Mouse (Mus musculus) midbrain, embryonic 14.5 days (tissue): ENCODE results near the gene Stard10. TPM values are rescaled to one million over a fixed set of nuclear protein-coding genes. Genes with fewer than 3 reads are reported as not detected.
A peak's percentile ranks its signal among the peaks of the same experiment; 100 is the strongest.

Source experiments
- ATAC-seq: fragments of 200-750 bp; cut with Nextera tagmentation; 2 replicates; pipeline ENCODE4 v1.8.0; 2017; ENCODE audit warnings: moderate number of reproducible peaks, moderate library complexity; ENCODE audit not compliant: low FRiP score, low TSS enrichment
- DNase-seq: peaks from one replicate; pipeline ENCODE4 v3.0.0-alpha.2; 2015
- H3K27ac ChIP-seq: fragments of 300-500 bp; sonication (generic); replicated peaks from 2 replicates; pipeline ENCODE4 v1.5.1; 2014; ENCODE audit warnings: mild to moderate bottlenecking, low read depth, low read length, moderate library complexity
- H3K27me3 ChIP-seq: fragments of 300-500 bp; sonication (generic); 2 replicates; pipeline ENCODE4 v1.6.1; 2014; ENCODE audit warnings: low read length, control low read depth, mixed read lengths; ENCODE audit not compliant: control insufficient read depth, insufficient read depth
- H3K36me3 ChIP-seq: fragments of 300-500 bp; sonication (generic); 2 replicates; pipeline ENCODE4 v1.6.1; 2014; ENCODE audit warnings: low read length, control low read depth; ENCODE audit not compliant: control insufficient read depth, insufficient read depth
- H3K4me1 ChIP-seq: fragments of 300-500 bp; sonication (generic); 2 replicates; pipeline ENCODE4 v1.6.1; 2014; ENCODE audit warnings: mild to moderate bottlenecking, antibody characterized with exemption, low read length, control low read depth; ENCODE audit not compliant: control insufficient read depth, insufficient read depth
- H3K4me2 ChIP-seq: fragments of 300-500 bp; sonication (generic); 2 replicates; pipeline ENCODE4 v1.6.1; 2014; ENCODE audit warnings: mild to moderate bottlenecking, low read length, moderate library complexity
- H3K4me3 ChIP-seq: fragments of 300-500 bp; sonication (generic); replicated peaks from 2 replicates; pipeline ENCODE4 v1.5.1; 2014; ENCODE audit warnings: low read depth, low read length
- H3K9ac ChIP-seq: fragments of 300-500 bp; sonication (generic); replicated peaks from 2 replicates; pipeline ENCODE4 v1.6.1; 2014; ENCODE audit warnings: mild to moderate bottlenecking, low read length, moderate library complexity
- H3K9me3 ChIP-seq: fragments of 300-500 bp; sonication (generic); 2 replicates; pipeline ENCODE4 v1.6.1; 2016; ENCODE audit warnings: low read length, control low read depth, mixed read lengths; ENCODE audit not compliant: control insufficient read depth
- WGBS: fragments of 180-500 bp; shearing (Covaris S2); extraction: QIAGEN DNeasy Blood & Tissue Kit; methylation state at CpG from one replicate; pipeline ENCODE4 v1.1.7; 2014; 5-methylcytosine and 5-hydroxymethylcytosine counted together
- polyA plus RNA-seq: library from polyadenylated mRNA; unstranded; fragments of >200 nt; fragmentation: Nextera tagmentation; extraction: Ambion mirVana; gene quantifications from 2 replicates; pipeline ENCODE4 v1.2.1, GENCODE M21; 2014

Stard10 gene
- polyA plus RNA-seq, 1 experiment from 2014 or later = 8.8 TPM

DNA sequence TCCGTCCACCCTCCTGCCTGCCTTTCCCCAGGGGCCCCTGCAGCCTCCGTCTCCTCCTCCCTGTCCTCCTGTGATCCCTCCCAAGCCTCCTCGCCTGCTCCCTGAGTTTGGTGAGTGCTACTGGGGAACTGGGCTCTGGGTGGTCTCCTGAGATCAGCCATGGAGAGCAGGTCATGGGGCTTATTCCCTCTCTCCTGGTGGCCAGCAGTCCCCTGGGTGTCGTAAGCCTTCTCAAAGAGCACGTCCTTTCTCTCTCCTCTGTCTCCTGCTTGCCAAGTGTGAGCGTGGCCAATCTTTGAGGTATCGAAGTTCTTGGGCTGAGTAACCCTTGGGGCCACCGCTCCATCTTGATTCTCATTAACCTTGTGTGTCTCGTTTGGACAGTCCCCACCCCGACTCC, 68.0 kb downstream of the Stard10 start:
- DNase-seq = no peak
- no peak overlapping the region for H3K27ac ChIP-seq

DNA sequence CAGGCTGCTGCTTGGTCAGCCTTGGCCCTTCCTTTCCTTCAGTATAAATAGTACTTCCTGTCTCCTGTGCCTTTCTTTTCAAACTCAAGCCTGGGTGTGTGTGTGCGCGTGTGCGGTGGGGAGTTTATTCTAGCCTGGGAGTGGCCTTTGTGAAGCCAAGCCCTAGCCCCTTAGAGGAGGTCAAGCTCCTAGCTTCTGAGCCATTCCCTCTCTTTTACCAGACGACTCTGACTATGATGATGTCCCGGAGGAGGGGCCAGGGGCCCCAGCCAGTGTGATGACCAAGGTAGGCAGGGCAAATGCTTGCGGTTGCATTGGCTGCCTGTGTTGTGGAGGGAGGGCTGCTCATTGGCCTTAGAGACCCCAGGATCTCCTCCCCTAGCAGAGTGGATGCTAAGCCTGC, 68.4 kb downstream of the Stard10 start:
- Histone ChIP-seq H3K9me3 (no peaks in the 10 kb centered on the region), H3K4me1 (no peaks in the 10 kb centered on the region), H3K4me2 (no peak overlapping the region), H3K9ac (no peak overlapping the region), H3K36me3 (no peaks in the 10 kb centered on the region), H3K4me3 (no peak overlapping the region), H3K27me3 (no peaks in the 10 kb centered on the region), H3K27ac (no peak overlapping the region)
- ATAC-seq (no peak), DNase-seq (no peak)
- WGBS = 54% methylated on average over 6 of the region's 6 CpGs

More for the DNA sequence above, 68.0 kb downstream of the Stard10 start:
- Histone ChIP-seq H3K27me3 (no peaks in the 10 kb centered on the region), H3K9me3 (no peaks in the 10 kb centered on the region), H3K4me1 (no peaks in the 10 kb centered on the region), H3K9ac (no peak overlapping the region), H3K36me3 (no peaks in the 10 kb centered on the region), H3K4me2 (no peak overlapping the region), H3K4me3 (no peak overlapping the region)
- no peak for ATAC-seq
- WGBS = 69% methylated on average over 10 of the region's 10 CpGs

GRCm38 (mm10) chr7:101385866-101386452, 69.1 kb downstream of the Stard10 start:
- no peak for DNase-seq
- H3K4me2 ChIP-seq = no peak overlapping the region
- no peak overlapping the region for H3K4me3 ChIP-seq
- H3K27me3 ChIP-seq = no peaks in the 10 kb centered on the region
- no peaks in the 10 kb centered on the region for H3K36me3 ChIP-seq
- no peak for ATAC-seq
- WGBS = 63% methylated on average over 10 of the region's 10 CpGs
- H3K27ac ChIP-seq = no peak overlapping the region
- no peaks in the 10 kb centered on the region for H3K9me3 ChIP-seq
- no peak overlapping the region for H3K9ac ChIP-seq
- H3K4me1 ChIP-seq = no peaks in the 10 kb centered on the region

DNA sequence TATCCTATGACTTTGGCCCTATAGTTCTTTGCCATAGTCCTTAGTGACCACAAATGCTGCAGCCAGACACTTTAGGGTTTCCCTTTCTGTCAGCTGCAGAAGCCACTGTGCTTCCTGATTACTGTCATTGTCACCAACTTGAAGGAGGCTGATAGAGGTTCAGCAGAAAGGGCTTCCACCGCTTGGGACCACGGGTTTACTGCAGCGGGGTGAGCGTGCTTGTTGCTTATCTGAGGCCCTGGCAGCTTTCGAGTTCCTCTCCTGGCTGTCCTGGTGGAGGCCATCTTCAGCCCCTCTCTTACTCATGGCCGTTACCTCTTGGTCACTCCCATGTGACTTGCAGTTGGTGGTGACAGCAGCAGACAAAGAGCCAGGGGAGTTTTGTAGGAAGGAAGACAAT, 72.4 kb downstream of the Stard10 start:
- Histone ChIP-seq H3K27ac (no peak overlapping the region), H3K9ac (no peak overlapping the region), H3K9me3 (no peaks in the 10 kb centered on the region), H3K4me3 (no peak overlapping the region), H3K36me3 (no peaks in the 10 kb centered on the region), H3K4me2 (no peak overlapping the region), H3K27me3 (no peaks in the 10 kb centered on the region), H3K4me1 (no peaks in the 10 kb centered on the region)
- DNase-seq = no peak
- no peak for ATAC-seq
- WGBS = 90% methylated on average over 6 of the region's 6 CpGs

DNA sequence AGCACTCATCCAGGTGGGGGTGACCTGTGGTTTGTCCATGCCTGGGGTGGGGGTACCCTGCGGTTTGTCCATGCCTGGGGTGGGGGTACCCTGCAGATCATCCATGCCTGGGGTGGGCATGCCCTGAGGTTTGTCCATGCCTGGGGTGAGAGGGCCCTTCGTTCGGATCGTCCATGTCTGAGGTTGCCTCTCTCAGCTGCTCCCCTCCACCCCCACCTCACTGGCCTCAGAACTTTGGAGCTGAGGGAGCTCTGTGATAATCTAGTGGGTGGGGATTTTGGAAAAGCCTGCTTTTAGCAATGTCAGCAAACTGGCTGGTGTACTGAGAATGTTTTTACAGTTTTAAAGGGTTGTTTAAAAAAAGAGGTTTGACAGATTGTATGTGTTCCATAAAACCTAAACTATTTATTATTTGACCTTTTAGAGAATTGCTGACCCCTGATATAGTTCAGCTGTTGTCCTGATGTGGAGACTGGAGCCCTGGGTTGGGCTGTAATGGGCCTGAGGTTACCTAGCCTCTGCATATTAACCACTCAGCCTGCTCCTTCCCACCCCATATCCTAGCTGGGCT, 75.1 kb downstream of the Stard10 start:
- 83% methylated on average over 4 of the region's 4 CpGs for WGBS
- Histone ChIP-seq H3K4me3 (no peak overlapping the region), H3K4me2 (no peak overlapping the region), H3K9ac (no peak overlapping the region), H3K36me3 (no peaks in the 10 kb centered on the region), H3K9me3 (no peaks in the 10 kb centered on the region), H3K27me3 (no peaks in the 10 kb centered on the region), H3K4me1 (no peaks in the 10 kb centered on the region), H3K27ac (no peak overlapping the region)
- ATAC-seq = no peak; the same call in 1 of the 2 replicates
- DNase-seq = no peak

DNA sequence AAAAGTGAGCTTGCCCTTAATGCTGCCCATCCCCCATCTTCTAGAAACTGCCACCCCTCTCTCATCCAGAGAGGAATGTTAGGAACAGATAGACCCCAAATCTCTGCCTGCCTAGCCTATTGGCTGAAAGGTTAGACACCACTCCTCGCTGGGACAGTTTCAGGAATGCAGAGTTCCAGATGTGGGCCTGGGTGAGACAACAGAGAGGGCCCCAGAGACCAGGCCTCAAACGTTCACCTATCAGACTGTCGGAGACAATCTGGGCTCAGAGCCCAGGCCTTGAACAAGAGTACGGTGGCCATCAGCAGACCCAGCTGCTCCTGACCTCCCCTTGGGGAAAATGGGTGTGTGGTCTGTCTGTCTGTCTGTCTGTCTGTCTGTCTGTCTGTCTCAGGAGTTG, 76.1 kb downstream of the Stard10 start:
- no peaks in the 10 kb centered on the region for H3K9me3 ChIP-seq
- no peaks in the 10 kb centered on the region for H3K27me3 ChIP-seq
- no peak overlapping the region for H3K9ac ChIP-seq
- no peaks in the 10 kb centered on the region for H3K36me3 ChIP-seq
- no peaks in the 10 kb centered on the region for H3K4me1 ChIP-seq
- H3K4me3 ChIP-seq = no peak overlapping the region
- no peak overlapping the region for H3K4me2 ChIP-seq
- WGBS = 53% methylated on average over 4 of the region's 4 CpGs
- DNase-seq (no peak), ATAC-seq (no peak)
- no peak overlapping the region for H3K27ac ChIP-seq

- ATAC-seq (no peak), DNase-seq (peak; percentile 13)
- Histone ChIP-seq H3K4me2 (no peak overlapping the region), H3K36me3 (no peaks in the 10 kb centered on the region), H3K27ac (no peak overlapping the region), H3K4me3 (no peak overlapping the region), H3K27me3 (no peaks in the 10 kb centered on the region), H3K9me3 (no peaks in the 10 kb centered on the region), H3K4me1 (no peaks in the 10 kb centered on the region), H3K9ac (no peak overlapping the region)
- WGBS = 47% methylated on average over 8 of the region's 8 CpGs
Measured at GRCm38 (mm10) chr7:101393694-101394504, 77.0 kb downstream of the Stard10 start.

- no peaks in the 10 kb centered on the region for H3K4me1 ChIP-seq
- no peaks in the 10 kb centered on the region for H3K9me3 ChIP-seq
- WGBS = 68% methylated on average over 3 of the region's 3 CpGs
- no peaks in the 10 kb centered on the region for H3K36me3 ChIP-seq
- ATAC-seq (no peak), DNase-seq (no peak)
- no peak overlapping the region for H3K27ac ChIP-seq
- no peak overlapping the region for H3K4me2 ChIP-seq
- H3K27me3 ChIP-seq = no peaks in the 10 kb centered on the region
- no peak overlapping the region for H3K9ac ChIP-seq
- no peak overlapping the region for H3K4me3 ChIP-seq
Measured at GRCm38 (mm10) chr7:101394569-101394968, 77.7 kb downstream of the Stard10 start.

DNA sequence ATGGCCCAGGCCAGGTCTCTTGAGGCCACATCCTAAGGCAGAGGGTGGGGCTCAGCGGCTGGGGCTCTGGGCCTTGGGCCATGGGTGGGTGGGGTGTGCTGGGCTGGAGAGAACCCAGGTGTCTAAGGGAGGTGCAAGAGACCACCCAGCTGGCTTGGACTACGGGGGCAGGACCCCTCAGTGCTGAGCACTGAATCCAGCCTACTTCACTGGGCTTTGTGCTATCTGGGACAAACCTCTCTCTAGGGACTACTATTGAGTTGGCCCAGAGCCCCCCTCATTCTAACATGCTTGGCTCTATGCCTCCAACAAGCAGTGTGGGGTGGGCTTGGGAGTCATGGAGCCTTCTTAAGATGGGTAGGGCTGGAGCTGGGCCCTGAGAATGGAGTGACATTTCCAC, 78.6 kb downstream of the Stard10 start:
- Histone ChIP-seq H3K4me2 (no peak overlapping the region), H3K9ac (no peak overlapping the region), H3K27ac (no peak overlapping the region), H3K9me3 (no peaks in the 10 kb centered on the region), H3K36me3 (no peaks in the 10 kb centered on the region), H3K27me3 (no peaks in the 10 kb centered on the region), H3K4me3 (no peak overlapping the region), H3K4me1 (no peaks in the 10 kb centered on the region)
- DNase-seq (no peak), ATAC-seq (0 out of 2 replicates have a peak, but pooled peaks have one; percentile 22)
- whole genome bisulfite sequencing = 90% methylated on average over 2 of the region's 2 CpGs
